Mouse (Mus musculus) lung, embryonic 16.5 days (tissue): Measurements from ENCODE around the gene H2afz. TPM values are rescaled to one million over a fixed set of nuclear protein-coding genes. Genes with fewer than 3 reads are reported as not detected.
A peak's percentile ranks its signal among the peaks of the same experiment; 100 is the strongest.
"Not testable (repeated sequence)": the region's sequence is repeated elsewhere in the genome, so short reads cannot be mapped to it uniquely, and the experiment has no call there.

Source experiments
- ATAC-seq: fragments of 200-750 bp; cut with Nextera tagmentation; 2 replicates; pipeline ENCODE4 v1.8.0; 2017; ENCODE audit warnings: low read depth, mild to moderate bottlenecking, moderate library complexity
- H3K27ac ChIP-seq: fragments of 300-500 bp; sonication (generic); 2 replicates; pipeline ENCODE4 v1.5.1; 2014; ENCODE audit warnings: mild to moderate bottlenecking, control low read depth, low read length
- H3K27me3 ChIP-seq: fragments of 300-500 bp; sonication (generic); 2 replicates; pipeline ENCODE4 v1.6.1; 2014; ENCODE audit warnings: low read depth, low read length, mixed read lengths; ENCODE audit not compliant: control insufficient read depth, insufficient read depth
- H3K36me3 ChIP-seq: fragments of 300-500 bp; sonication (generic); 2 replicates; pipeline ENCODE4 v1.6.1; 2014; ENCODE audit warnings: low read length; ENCODE audit not compliant: control insufficient read depth, insufficient read depth
- H3K4me1 ChIP-seq: fragments of 300-500 bp; sonication (generic); replicated peaks from 2 replicates; pipeline ENCODE4 v1.6.1; 2014; ENCODE audit warnings: low read length, mixed read lengths; ENCODE audit not compliant: control insufficient read depth, insufficient read depth
- H3K4me2 ChIP-seq: fragments of 300-500 bp; sonication (generic); 2 replicates; pipeline ENCODE4 v1.6.1; 2014; ENCODE audit warnings: low read depth, low read length, control low read depth
- H3K4me3 ChIP-seq: fragments of 300-500 bp; sonication (generic); 2 replicates; pipeline ENCODE4 v1.5.1; 2014; ENCODE audit warnings: mild to moderate bottlenecking, low read length, control low read depth
- H3K9ac ChIP-seq: fragments of 300-500 bp; sonication (generic); 2 replicates; pipeline ENCODE4 v1.6.1; 2014; ENCODE audit warnings: low read length, control low read depth
- H3K9me3 ChIP-seq: fragments of 300-500 bp; sonication (generic); 2 replicates; pipeline ENCODE4 v1.6.1; 2016; ENCODE audit warnings: low read length; ENCODE audit not compliant: control insufficient read depth
- WGBS: fragments of 180-500 bp; shearing (Covaris S2); extraction: QIAGEN DNeasy Blood & Tissue Kit; methylation state at CpG from one replicate; pipeline ENCODE4 v1.1.7; 2014; 5-methylcytosine and 5-hydroxymethylcytosine counted together
- polyA plus RNA-seq: library from polyadenylated mRNA; unstranded; fragments of >200 nt; fragmentation: Nextera tagmentation; extraction: Ambion mirVana; gene quantifications from 2 replicates; pipeline ENCODE4 v1.2.1, GENCODE M21; 2015

H2afz gene
- polyA plus RNA-seq, 1 experiment from 2014 or later: 2,003 TPM

DNA sequence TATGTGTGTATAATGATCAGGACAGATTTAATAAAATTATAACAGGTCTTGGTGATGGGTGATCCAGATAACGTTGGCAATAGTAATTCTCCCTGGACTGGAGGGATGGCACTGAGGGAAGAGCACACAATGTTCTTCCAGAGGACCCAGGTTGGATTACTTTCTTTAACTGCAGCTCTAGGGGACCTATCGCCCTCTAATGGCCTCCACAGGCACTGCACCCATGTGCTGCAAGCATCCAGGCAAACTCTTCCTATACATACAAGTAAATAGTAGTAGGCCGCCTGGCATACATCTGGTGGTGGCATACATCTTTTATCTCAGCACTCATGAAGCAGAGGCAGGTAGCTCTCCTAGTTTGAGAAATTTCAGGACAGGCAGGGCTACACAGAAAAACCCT lies 30.9 kb downstream of the H2afz start:
- peaks cover 4% of the 10 kb centered on the region; the same call in 1 of the 2 replicates for H3K4me1 ChIP-seq
- no peak for ATAC-seq
- no peak overlapping the region for H3K27ac ChIP-seq
- peaks cover 5% of the 10 kb centered on the region; the same call in 1 of the 2 replicates for H3K9me3 ChIP-seq
- H3K4me2 ChIP-seq: no peak overlapping the region
- H3K4me3 ChIP-seq: no peak overlapping the region
- WGBS: 86% methylated on average over 3 of the region's 3 CpGs
- peaks cover 15% of the 10 kb centered on the region for H3K36me3 ChIP-seq
- no peak overlapping the region for H3K9ac ChIP-seq
- H3K27me3 ChIP-seq: no peaks in the 10 kb centered on the region

GRCm38 (mm10) chr3:137896386-137896785 lies 32.1 kb downstream of the H2afz start:
- Histone ChIP-seq H3K4me3 (no peak overlapping the region), H3K27ac (no peak overlapping the region), H3K36me3 (peaks cover 15% of the 10 kb centered on the region), H3K4me2 (no peak overlapping the region), H3K27me3 (no peaks in the 10 kb centered on the region), H3K9ac (no peak overlapping the region), H3K9me3 (peaks cover 5% of the 10 kb centered on the region; the same call in 1 of the 2 replicates), H3K4me1 (peaks cover 4% of the 10 kb centered on the region; the same call in 1 of the 2 replicates)
- ATAC-seq: no peak
- WGBS: 88% methylated on average over 4 of the region's 4 CpGs

- 92% methylated on average over 3 of the region's 3 CpGs for WGBS
- H3K4me1 ChIP-seq: peaks cover 4% of the 10 kb centered on the region; the same call in 1 of the 2 replicates
- no peak for ATAC-seq
- H3K36me3 ChIP-seq: peaks cover 15% of the 10 kb centered on the region
- H3K27ac ChIP-seq: no peak overlapping the region
- no peaks in the 10 kb centered on the region for H3K27me3 ChIP-seq
- no peak overlapping the region for H3K4me3 ChIP-seq
- no peak overlapping the region for H3K9ac ChIP-seq
- H3K9me3 ChIP-seq: peaks cover 5% of the 10 kb centered on the region; the same call in 1 of the 2 replicates
- no peak overlapping the region for H3K4me2 ChIP-seq
Observed at GRCm38 (mm10) chr3:137896867-137897266, 32.6 kb downstream of the H2afz start.

DNA sequence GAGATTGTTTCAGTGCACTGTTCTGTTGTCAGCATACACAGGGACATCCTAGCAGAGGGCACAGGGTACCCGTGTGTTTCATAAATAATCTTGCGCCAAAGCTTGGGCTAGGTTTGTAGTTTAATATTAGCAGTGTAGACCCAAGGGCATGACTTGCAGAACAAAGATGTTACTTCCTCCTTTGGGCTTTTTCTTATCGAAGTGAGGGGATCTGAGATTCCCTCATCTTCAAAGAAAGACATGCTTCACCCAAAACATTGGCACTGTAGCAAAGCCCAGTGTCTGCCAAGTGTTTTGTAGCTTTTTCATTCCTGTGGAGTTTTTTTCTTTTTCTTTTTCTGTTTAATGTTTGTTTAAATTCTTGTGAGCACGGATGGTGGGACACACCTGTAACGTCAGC lies 33.4 kb downstream of the H2afz start:
- Histone ChIP-seq H3K4me1 (peaks cover 4% of the 10 kb centered on the region; the same call in 1 of the 2 replicates), H3K36me3 (peaks cover 18% of the 10 kb centered on the region), H3K4me3 (no peak overlapping the region), H3K9me3 (peaks cover 5% of the 10 kb centered on the region; the same call in 1 of the 2 replicates), H3K9ac (no peak overlapping the region), H3K27ac (no peak overlapping the region), H3K27me3 (no peaks in the 10 kb centered on the region), H3K4me2 (no peak overlapping the region)
- 76% methylated on average over 5 of the region's 5 CpGs for WGBS
- ATAC-seq: no peak

DNA sequence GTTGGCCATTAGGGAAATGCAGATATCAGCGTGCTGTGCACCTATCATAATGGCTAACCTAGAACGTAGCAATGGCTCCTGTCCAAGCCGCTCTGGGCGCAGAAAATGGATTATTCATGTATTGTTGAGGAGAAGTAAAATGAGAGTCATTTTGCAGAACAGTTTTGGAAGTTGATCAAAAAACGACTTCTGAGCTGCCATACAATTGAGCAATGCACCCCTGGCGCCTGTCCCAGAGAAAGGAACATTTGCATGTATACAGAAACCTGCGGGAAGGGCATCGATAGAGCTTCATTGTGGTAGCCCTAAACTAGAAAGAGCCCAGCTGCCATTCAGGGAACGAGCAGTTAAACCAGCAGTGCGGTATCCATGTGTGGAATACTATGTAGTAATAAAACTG lies 35.9 kb downstream of the H2afz start:
- Histone ChIP-seq H3K36me3 (peaks cover 11% of the 10 kb centered on the region), H3K4me2 (no peak overlapping the region), H3K27ac (no peak overlapping the region), H3K4me1 (peaks cover 4% of the 10 kb centered on the region; the same call in 1 of the 2 replicates), H3K9me3 (peaks cover 2% of the 10 kb centered on the region; the same call in 1 of the 2 replicates), H3K4me3 (no peak overlapping the region), H3K9ac (no peak overlapping the region), H3K27me3 (no peaks in the 10 kb centered on the region)
- 67% methylated on average over 10 of the region's 10 CpGs for WGBS
- ATAC-seq: peak; percentile 71; the same call in 1 of the 2 replicates

DNA sequence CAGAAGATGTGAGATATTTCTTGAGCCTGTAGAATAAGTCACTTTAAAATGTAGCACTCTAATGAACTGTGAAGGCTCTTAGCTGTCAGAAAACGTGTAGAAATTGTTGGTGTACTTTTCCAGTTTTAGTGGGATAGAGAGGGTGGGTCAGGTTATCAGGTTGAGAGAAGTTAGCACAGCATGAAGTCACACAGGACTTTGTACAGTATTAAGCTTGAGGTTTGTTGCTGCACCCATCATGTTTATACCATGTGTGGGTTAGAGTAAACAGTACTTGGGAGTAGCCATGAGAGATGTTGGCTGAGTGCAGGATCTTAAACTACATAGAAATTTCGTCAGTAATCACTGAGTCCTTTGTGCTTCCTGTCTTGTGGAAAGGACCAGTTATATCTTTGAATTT lies 48.8 kb downstream of the H2afz start:
- 42% methylated on average over 2 of the region's 2 CpGs for WGBS
- Histone ChIP-seq H3K27ac (no peak overlapping the region), H3K4me1 (peaks cover 3% of the 10 kb centered on the region), H3K4me2 (no peak overlapping the region), H3K36me3 (no peaks in the 10 kb centered on the region), H3K27me3 (no peaks in the 10 kb centered on the region), H3K9me3 (no peaks in the 10 kb centered on the region), H3K9ac (no peak overlapping the region), H3K4me3 (no peak overlapping the region)
- no peak for ATAC-seq

GRCm38 (mm10) chr3:137914567-137914966 lies 50.3 kb downstream of the H2afz start:
- not testable (repeated sequence) for H3K9ac ChIP-seq, H3K27ac ChIP-seq

More at GRCm38 (mm10) chr3:137914567-137914966, 50.3 kb downstream of the H2afz start:
- not testable (repeated sequence) for H3K9me3 ChIP-seq, H3K4me3 ChIP-seq, H3K27me3 ChIP-seq, ATAC-seq, H3K36me3 ChIP-seq, H3K4me2 ChIP-seq
- WGBS: no CpG with 5 or more reads among the region's 1 CpGs
- H3K4me1 ChIP-seq: peaks cover 10% of the 10 kb centered on the region

Other genes with a start within 250 kb of the H2afz start
- 9.9 and 10.1 TPM in 2 replicates for gene Ddit4l, start 242.9 kb upstream of the H2afz start, polyA plus RNA-seq
- gene Gm21962, start 193.0 kb upstream of the H2afz start, polyA plus RNA-seq: not detected in 2 replicates
- 7.4 and 9.2 TPM in 2 replicates for gene Dnajb14, start 3.2 kb downstream of the H2afz start, polyA plus RNA-seq
- gene Lamtor3, start 54.0 kb downstream of the H2afz start, polyA plus RNA-seq: 108 and 112 TPM in 2 replicates
- gene Dapp1, start 117.1 kb downstream of the H2afz start, polyA plus RNA-seq: 7.5 and 9.0 TPM in 2 replicates
- 0.65 and 0.88 TPM in 2 replicates for gene 1110002E22Rik, start 200.6 kb downstream of the H2afz start, polyA plus RNA-seq
- gene Gm5105, start 202.9 kb downstream of the H2afz start, polyA plus RNA-seq: 0.11 TPM in 1 of 2 replicates, not detected in the other